Mouse (Mus musculus) left cerebral cortex, adult 2 months (tissue): Measurements from ENCODE around the gene Slco4a1. TPM values are rescaled to one million over a fixed set of nuclear protein-coding genes. Genes with fewer than 3 reads are reported as not detected.

Source experiments
- DNase-seq, 2 experiments: peaks; one replicate each; pipeline ENCODE4 v3.0.0; 2021 to 2022; ENCODE audit warnings: low spot score in 2 of 2, mixed read lengths in 1 of 2; ENCODE audit errors: extremely low spot score in 1 of 2
- H3K27ac ChIP-seq: fragments of 200-600 bp; 2 replicates; pipeline ENCODE4 v1.8.1; 2022
- H3K4me3 ChIP-seq: fragments of 200-600 bp; 2 replicates; pipeline ENCODE4 v1.8.1; 2022
- CTCF ChIP-seq: fragments of 200-600 bp; IDR thresholded peaks from 2 replicates; pipeline ENCODE4 v1.8.1; 2022; ENCODE audit warnings: antibody characterized with exemption, mild to moderate bottlenecking, moderate library complexity
- intact Hi-C: fragments of 180-260 bp; cut with DNase I; formaldehyde crosslinking; loops from one replicate; pipeline ENCODE4 v1.15.1; 2025
- total RNA-seq, 2 experiments: library from RNA; stranded (reverse); gene quantifications; 2 replicates each; pipeline ENCODE4 v1.2.3; 2021

Slco4a1 gene
- total RNA-seq, 2 experiments from 2014 or later, result 2.6 to 3.1 TPM

GRCm38 (mm10) chr2:180450529-180450928 lies 5.5 kb upstream of the Slco4a1 start:
- H3K27ac ChIP-seq, result no peak overlapping the region
- no peak for DNase-seq
- intact Hi-C loops, result no loop called here
- no peak for TF ChIP-seq CTCF
- no peak overlapping the region for H3K4me3 ChIP-seq

GRCm38 (mm10) chr2:180456705-180457104 lies 660 bp downstream of the Slco4a1 start:
- Histone ChIP-seq H3K4me3 (peak overlapping the region; percentile 61), H3K27ac (no peak overlapping the region)
- TF ChIP-seq CTCF, result no peak
- intact Hi-C loops, result no loop called here
- DNase-seq, result no peak

DNA sequence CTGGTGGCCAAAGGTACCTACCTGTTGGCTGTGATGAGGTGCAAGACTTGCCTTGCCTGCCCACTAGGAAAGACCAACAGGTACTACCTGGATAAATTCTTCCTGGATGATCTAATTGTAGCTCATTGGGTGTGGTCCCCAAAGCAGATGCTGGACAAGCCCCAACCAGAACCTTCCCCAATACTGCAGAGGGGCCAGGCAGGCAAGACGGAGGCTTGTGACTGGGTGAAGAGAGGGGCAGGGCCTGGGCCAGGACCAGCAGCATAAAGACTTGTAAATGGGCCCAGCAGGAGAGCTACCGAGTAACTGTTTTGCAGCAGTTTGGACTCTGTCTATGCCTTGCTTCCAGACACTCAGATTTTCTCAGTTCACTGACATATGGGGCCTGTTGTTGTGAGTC lies 1.6 kb downstream of the Slco4a1 start:
- Histone ChIP-seq H3K27ac (no peak overlapping the region), H3K4me3 (no peak overlapping the region)
- no peak for DNase-seq
- TF ChIP-seq CTCF, result no peak
- intact Hi-C loops, result no loop called here

DNA sequence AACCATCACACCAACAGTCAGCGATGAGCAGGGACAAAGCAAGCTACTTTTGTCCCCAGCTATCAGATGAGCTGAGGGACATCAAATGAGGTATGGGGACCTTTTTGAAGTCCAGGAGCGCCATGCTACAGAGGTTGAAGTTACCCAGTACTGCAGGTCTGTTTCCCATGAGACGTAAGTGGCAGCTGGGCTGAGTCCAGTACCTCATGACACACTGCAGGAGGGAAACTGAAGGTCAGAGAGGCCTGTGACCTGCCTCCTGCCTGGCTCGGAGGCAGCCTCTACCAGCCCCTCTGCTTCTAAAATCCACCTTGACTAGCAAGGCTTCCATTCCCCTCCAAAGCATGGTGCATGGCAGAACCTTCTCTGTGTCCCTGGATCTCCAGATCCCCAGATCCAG lies 3.4 kb downstream of the Slco4a1 start:
- Histone ChIP-seq H3K4me3 (no peak overlapping the region), H3K27ac (no peak overlapping the region)
- no peak for DNase-seq
- TF ChIP-seq CTCF, result no peak
- intact Hi-C loops, result no loop called here

- DNase-seq, result no peak
- no peak overlapping the region for H3K27ac ChIP-seq
- H3K4me3 ChIP-seq, result no peak overlapping the region
- intact Hi-C loops, result no loop called here
- TF ChIP-seq CTCF, result no peak
Observed at GRCm38 (mm10) chr2:180460801-180461200, 4.8 kb downstream of the Slco4a1 start.

DNA sequence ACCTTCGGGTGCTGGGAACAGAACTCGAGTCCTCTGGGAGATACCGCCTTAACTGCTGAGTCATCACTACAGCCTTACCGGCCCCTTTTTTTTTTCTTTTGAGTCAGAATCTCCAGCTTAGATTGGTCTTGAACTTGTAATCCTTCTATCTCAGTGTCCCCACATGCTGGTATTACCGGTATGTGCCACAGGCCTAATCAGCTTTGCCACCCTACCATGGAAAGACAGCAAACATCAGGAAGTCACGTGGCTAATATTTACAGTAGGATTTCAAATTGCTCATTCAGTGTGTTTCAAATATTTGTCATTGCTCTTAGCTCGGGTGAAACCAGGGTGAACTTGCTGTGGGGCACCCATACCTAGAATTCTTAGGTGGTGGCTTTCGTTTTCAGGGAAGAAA lies 6.5 kb downstream of the Slco4a1 start:
- Histone ChIP-seq H3K4me3 (no peak overlapping the region), H3K27ac (no peak overlapping the region)
- no peak for TF ChIP-seq CTCF
- intact Hi-C loops, result no loop called here
- DNase-seq, result no peak

GRCm38 (mm10) chr2:180466505-180466904 lies 10.5 kb downstream of the Slco4a1 start:
- intact Hi-C loops, result no loop called here
- Histone ChIP-seq H3K4me3 (no peak overlapping the region), H3K27ac (no peak overlapping the region)
- no peak for TF ChIP-seq CTCF
- no peak for DNase-seq

GRCm38 (mm10) chr2:180468871-180469270 lies 12.8 kb downstream of the Slco4a1 start:
- intact Hi-C loops, result no loop called here
- no peak overlapping the region for H3K4me3 ChIP-seq
- no peak overlapping the region for H3K27ac ChIP-seq
- DNase-seq, result no peak
- TF ChIP-seq CTCF, result no peak

DNA sequence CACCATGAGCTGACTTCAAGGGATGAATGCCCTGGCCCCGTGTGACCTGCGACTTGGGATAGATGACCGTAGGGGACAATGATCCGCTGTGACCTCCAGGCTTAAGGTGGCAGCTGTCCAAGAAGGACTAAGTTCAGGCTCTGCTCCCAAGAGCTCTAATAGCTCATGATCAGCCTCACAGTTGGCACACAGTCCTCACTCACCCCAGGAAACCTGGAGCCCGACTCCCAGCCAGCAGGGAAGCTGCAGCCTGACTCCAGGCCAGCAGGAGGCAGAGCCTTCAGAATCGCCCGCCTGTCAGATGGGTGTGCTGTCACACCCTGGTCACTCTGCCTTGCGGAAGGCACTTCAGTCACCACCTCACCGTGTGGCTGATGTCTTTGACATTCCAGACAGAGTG lies 13.7 kb downstream of the Slco4a1 start:
- intact Hi-C loops, result loop anchor here (5.0 to 10.0 kb wide), 2 partner anchors 275 to 308 kb away; partner anchors contain the start of gene Bhlhe23
- TF ChIP-seq CTCF, result no peak; the same call in 1 of the 2 replicates
- DNase-seq, result no peak

DNA sequence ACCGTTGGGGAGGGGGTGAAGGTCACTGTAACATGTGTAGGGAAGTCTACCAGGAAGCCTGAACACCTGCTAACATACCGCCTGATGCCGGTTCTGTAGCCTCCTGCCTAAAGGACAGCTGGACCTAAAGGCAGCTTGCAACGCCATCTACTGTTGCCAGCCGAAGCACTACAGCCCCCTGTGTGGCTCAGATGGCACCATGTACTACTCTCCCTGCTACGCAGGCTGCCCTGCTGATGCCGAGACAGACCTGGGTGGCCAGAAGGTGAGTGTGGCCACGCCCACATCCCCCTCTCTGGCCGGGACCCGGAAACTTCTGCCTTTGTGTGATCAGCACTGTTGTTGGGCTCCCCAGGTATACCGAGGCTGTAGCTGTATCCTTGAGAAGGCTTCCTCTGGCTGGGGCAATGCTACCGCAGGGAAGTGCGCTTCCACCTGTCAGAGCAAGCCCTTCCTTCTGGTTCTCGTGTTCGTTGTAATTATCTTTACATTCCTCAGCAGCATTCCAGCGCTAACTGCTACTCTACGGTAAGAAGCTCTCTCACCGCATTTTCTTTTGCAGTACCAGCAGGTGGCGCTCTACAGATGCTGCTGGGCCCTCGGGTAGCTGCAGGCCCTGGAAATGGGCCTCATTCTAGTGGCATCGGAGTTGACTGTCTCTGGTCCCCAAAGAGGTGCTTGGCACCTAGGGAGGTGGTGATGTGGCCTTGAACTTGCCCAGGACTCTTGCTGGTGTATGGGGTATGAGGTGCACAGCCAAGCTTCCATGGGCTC lies 16.4 kb downstream of the Slco4a1 start:
- Histone ChIP-seq H3K4me3 (no peak overlapping the region), H3K27ac (no peak overlapping the region)
- peak in 1 of 2 experiments; percentile 39 for DNase-seq
- intact Hi-C loops, result loop anchor here (1.0 to 10.0 kb wide), 5 partner anchors 81 to 305 kb away; partner anchors contain the start of gene Bhlhe23
- peak; percentile 55 for TF ChIP-seq CTCF

More for the DNA sequence above, 13.7 kb downstream of the Slco4a1 start:
- Histone ChIP-seq H3K27ac (no peak overlapping the region), H3K4me3 (no peak overlapping the region)

DNA sequence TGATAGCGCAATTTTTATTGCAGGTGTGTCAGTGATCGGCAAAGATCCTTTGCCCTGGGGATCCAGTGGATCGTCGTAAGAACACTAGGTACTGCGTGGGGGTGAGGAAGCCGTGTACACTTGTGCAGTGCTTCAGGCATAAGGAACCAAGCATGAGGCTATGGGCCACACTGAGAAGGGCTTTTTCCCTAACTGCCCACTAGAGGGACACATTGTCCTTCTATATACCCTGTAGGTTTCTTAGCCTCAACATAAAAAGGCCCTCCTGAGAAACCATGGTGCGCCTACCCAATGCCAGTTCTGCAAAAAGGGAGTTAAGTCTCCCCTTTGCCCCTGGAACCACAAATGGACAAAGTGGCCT lies 17.0 kb downstream of the Slco4a1 start:
- peak; percentile 41 for TF ChIP-seq CTCF

GRCm38 (mm10) chr2:180474864-180475263 lies 18.8 kb downstream of the Slco4a1 start:
- H3K4me3 ChIP-seq, result no peak overlapping the region
- intact Hi-C loops, result loop anchor here (5.0 to 10.0 kb wide), 2 partner anchors 270 to 302 kb away; partner anchors contain the start of gene Bhlhe23
- no peak for TF ChIP-seq CTCF
- H3K27ac ChIP-seq, result no peak overlapping the region
- DNase-seq, result no peak

More for the DNA sequence above, 17.0 kb downstream of the Slco4a1 start:
- no peak overlapping the region for H3K27ac ChIP-seq
- intact Hi-C loops, result loop anchor here (1.0 to 10.0 kb wide), 5 partner anchors 80 to 304 kb away; partner anchors contain the start of gene Bhlhe23
- DNase-seq, result peak; percentile 53
- H3K4me3 ChIP-seq, result no peak overlapping the region

- Histone ChIP-seq H3K4me3 (no peak overlapping the region), H3K27ac (no peak overlapping the region)
- intact Hi-C loops, result no loop called here
- no peak for TF ChIP-seq CTCF
- no peak for DNase-seq
Observed at GRCm38 (mm10) chr2:180482274-180482673, 26.2 kb downstream of the Slco4a1 start.
